Mouse (Mus musculus) kidney, adult 10 weeks (tissue): Measurements from ENCODE around the gene Olfr444. TPM values are rescaled to one million over a fixed set of nuclear protein-coding genes. Genes with fewer than 3 reads are reported as not detected.

Source experiments
- polyA plus RNA-seq: library from polyadenylated mRNA; stranded (reverse); fragments of 350-450 nt; fragmentation: Illumina TruSeq; extraction: RNeasy Lipid Tissue Mini Kit (QIAGEN cat#74804); gene quantifications from one replicate; pipeline ENCODE4 v1.2.3, GENCODE M21; 2014; ENCODE audit warnings: low read depth, low replicate concordance

Gene Olfr444
- polyA plus RNA-seq, result not detected

DNA sequence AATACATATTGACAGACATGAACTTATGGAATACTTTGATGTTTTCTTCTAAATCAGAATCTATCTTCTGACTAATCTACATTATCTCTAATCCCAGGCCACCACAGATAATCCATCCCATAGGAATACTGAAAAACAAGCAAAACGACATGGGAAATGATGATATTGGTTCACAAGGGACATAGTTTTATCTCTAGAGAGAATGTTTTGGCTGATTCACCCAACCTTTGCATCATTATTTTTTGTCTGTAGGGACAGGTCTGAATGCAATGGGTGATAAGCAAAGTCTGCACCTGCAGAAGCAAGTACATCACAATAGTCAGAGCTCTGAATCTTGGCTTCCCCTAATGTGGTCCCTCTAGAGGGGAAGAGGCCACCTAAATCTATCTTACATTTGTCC lies at the start of gene Olfr444:
Gene Olfr444, plus strand, starts transcription at position 301 of the 400 bp plus-strand sequence.

DNA sequence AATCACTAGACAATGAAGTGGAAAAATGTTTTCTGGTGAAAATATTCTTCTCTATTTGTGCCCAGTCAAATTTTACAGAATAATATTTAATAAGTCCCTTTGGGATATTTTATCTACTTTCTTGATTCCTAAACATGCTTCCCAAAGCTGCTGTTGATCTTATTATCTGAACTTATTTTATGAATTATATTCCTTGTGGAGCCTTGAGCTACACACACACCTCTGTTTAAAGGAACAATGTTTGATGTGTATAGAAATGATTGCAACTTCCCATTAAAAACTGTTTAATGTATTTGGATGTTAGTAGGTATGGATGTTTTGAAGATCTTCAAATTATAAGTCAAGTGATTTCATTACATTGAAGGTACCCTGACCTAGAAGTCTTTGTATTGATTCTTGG lies 40.3 kb upstream of the Olfr444 start, which contains the start of gene Olfr447:
Gene Olfr447, plus strand, starts transcription at position 301 of the 400 bp plus-strand sequence.

GRCm38 (mm10) chr6:42921077-42921476 lies 27.8 kb upstream of the Olfr444 start, which contains the start of gene Olfr446:
Gene Olfr446, plus strand, starts transcription at chr6:42921377.

Other genes with a start within 250 kb of the Olfr444 start
- 20.3 TPM for gene Tcaf1, start 239.0 kb upstream of the Olfr444 start, polyA plus RNA-seq
- gene Olfr453, start 209.7 kb upstream of the Olfr444 start, polyA plus RNA-seq, result not detected
- gene Olfr38, start 192.7 kb upstream of the Olfr444 start, polyA plus RNA-seq, result not detected
- gene Olfr452, start 164.0 kb upstream of the Olfr444 start, polyA plus RNA-seq, result not detected
- not detected for gene Olfr450, start 137.1 kb upstream of the Olfr444 start, polyA plus RNA-seq
- gene Olfr449, start 114.7 kb upstream of the Olfr444 start, polyA plus RNA-seq, result not detected
- not detected for gene Olfr448, start 58.6 kb upstream of the Olfr444 start, polyA plus RNA-seq
- not detected for gene Olfr447, start 40.2 kb upstream of the Olfr444 start, polyA plus RNA-seq
- gene Olfr446, start 27.7 kb upstream of the Olfr444 start, polyA plus RNA-seq, result not detected
- gene Olfr441, start 157.3 kb downstream of the Olfr444 start, polyA plus RNA-seq, result not detected
- gene Olfr237-ps1, start 197.5 kb downstream of the Olfr444 start, polyA plus RNA-seq, result not detected
- gene Olfr437, start 214.2 kb downstream of the Olfr444 start, polyA plus RNA-seq, result not detected
- not detected for gene Olfr13, start 223.1 kb downstream of the Olfr444 start, polyA plus RNA-seq
- gene Olfr435, start 248.1 kb downstream of the Olfr444 start, polyA plus RNA-seq, result not detected